Mouse (Mus musculus): ENCODE data around the gene Dmxl2. TPM values are rescaled to one million over a fixed set of nuclear protein-coding genes. Genes with fewer than 3 reads are reported as not detected.

Dmxl2 gene
- polyA plus RNA-seq, 1 experiment: 15.9 TPM

DNA sequence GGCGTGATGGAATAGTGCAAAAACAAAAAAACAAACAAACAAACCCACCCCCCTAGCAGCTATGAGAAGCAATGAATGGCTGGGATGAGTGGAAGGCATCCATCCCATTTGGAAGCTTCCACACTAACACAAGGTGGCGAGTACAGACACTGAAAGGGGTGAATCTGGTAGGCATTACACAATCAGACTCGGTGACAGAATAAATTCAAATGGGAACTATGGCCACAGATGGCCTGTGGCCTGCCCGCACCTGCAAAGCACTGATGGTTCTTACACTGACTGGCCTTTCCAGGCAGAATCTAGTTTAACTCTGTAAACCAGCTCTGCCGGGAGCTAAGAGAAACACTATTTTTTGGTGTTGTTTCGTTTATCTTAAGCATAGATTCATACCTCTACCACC lies 2.1 kb downstream of the Dmxl2 start:
- peaks cover 1% of the 10 kb centered on the region for H3K4me1 ChIP-seq (ENCODE audit: control insufficient read depth, insufficient read depth, low read length)
- H3K4me3 ChIP-seq (ENCODE audit: low read depth, low read length): no peak overlapping the region
- H3K27ac ChIP-seq (ENCODE audit: insufficient read depth, low read length): no peak overlapping the region
- no peaks in the 10 kb centered on the region for H3K36me3 ChIP-seq (ENCODE audit: control insufficient read depth, insufficient read depth, low read length, poor library complexity, severe bottlenecking)
- no peak overlapping the region for H3K9ac ChIP-seq (ENCODE audit: low read depth, poor library complexity, severe bottlenecking)
- TF ChIP-seq EP300 (IDR thresholded peaks at IDR 0.05; ENCODE audit: insufficient read depth, low read depth, low read length) (no peak), POLR2A (IDR thresholded peaks at IDR 0.05; ENCODE audit: insufficient read depth, low read length) (no peak), CTCF (IDR thresholded peaks at IDR 0.05; ENCODE audit: low read depth, low read length) (no peak)
- no peaks in the 10 kb centered on the region for H3K9me3 ChIP-seq (replicated peaks; ENCODE audit: control insufficient read depth, insufficient read depth, low read length, poor library complexity, severe bottlenecking)
- H3K27me3 ChIP-seq (ENCODE audit: control insufficient read depth, insufficient read depth, low read length, poor library complexity, severe bottlenecking): no peaks in the 10 kb centered on the region

- Histone ChIP-seq H3K27me3 (ENCODE audit: control insufficient read depth, insufficient read depth, low read length, poor library complexity, severe bottlenecking) (no peaks in the 10 kb centered on the region), H3K4me3 (ENCODE audit: low read depth, low read length) (no peak overlapping the region), H3K27ac (ENCODE audit: insufficient read depth, low read length) (no peak overlapping the region), H3K9ac (ENCODE audit: low read depth, poor library complexity, severe bottlenecking) (no peak overlapping the region), H3K36me3 (ENCODE audit: control insufficient read depth, insufficient read depth, low read length, poor library complexity, severe bottlenecking) (no peaks in the 10 kb centered on the region), H3K4me1 (ENCODE audit: control insufficient read depth, insufficient read depth, low read length) (no peaks in the 10 kb centered on the region), H3K9me3 (replicated peaks; ENCODE audit: control insufficient read depth, insufficient read depth, low read length, poor library complexity, severe bottlenecking) (no peaks in the 10 kb centered on the region)
- no peak for TF ChIP-seq EP300 (IDR thresholded peaks at IDR 0.05; ENCODE audit: insufficient read depth, low read depth, low read length)
- no peak for TF ChIP-seq CTCF (IDR thresholded peaks at IDR 0.05; ENCODE audit: low read depth, low read length)
- no peak for TF ChIP-seq POLR2A (IDR thresholded peaks at IDR 0.05; ENCODE audit: insufficient read depth, low read length)
These were observed 11.0 kb downstream of the Dmxl2 start for GRCm38 (mm10) chr9:54490431-54490830.

DNA sequence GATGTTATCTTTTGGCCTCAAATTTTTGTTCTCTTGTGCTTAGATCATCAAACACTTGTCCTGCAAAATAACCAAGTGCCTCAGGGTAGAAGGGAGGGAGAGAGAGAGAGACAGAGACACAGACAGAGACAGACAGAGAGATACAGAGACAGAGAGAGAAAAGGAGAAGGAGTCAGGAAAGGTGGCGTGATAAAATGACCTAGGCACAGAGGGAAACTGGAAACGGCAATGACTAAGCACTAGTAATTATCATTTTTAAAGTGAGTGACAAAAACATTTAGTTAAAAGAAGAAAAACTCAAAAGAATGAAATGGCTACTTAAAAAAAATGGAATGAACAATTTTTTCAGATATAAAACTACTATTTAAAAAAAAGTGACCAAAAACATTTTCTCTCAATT lies 11.8 kb downstream of the Dmxl2 start:
- H3K36me3 ChIP-seq (ENCODE audit: control insufficient read depth, insufficient read depth, low read length, poor library complexity, severe bottlenecking): no peaks in the 10 kb centered on the region

GRCm38 (mm10) chr9:54484927-54485326 lies 16.5 kb downstream of the Dmxl2 start:
- Histone ChIP-seq H3K4me3 (ENCODE audit: low read depth, low read length) (no peak overlapping the region), H3K9me3 (replicated peaks; ENCODE audit: control insufficient read depth, insufficient read depth, low read length, poor library complexity, severe bottlenecking) (no peaks in the 10 kb centered on the region), H3K4me1 (ENCODE audit: control insufficient read depth, insufficient read depth, low read length) (peaks cover 3% of the 10 kb centered on the region), H3K36me3 (ENCODE audit: control insufficient read depth, insufficient read depth, low read length, poor library complexity, severe bottlenecking) (no peaks in the 10 kb centered on the region), H3K9ac (ENCODE audit: low read depth, poor library complexity, severe bottlenecking) (no peak overlapping the region), H3K27me3 (ENCODE audit: control insufficient read depth, insufficient read depth, low read length, poor library complexity, severe bottlenecking) (no peaks in the 10 kb centered on the region), H3K27ac (ENCODE audit: insufficient read depth, low read length) (no peak overlapping the region)
- TF ChIP-seq CTCF (IDR thresholded peaks at IDR 0.05; ENCODE audit: low read depth, low read length) (no peak), POLR2A (IDR thresholded peaks at IDR 0.05; ENCODE audit: insufficient read depth, low read length) (no peak), EP300 (IDR thresholded peaks at IDR 0.05; ENCODE audit: insufficient read depth, low read depth, low read length) (no peak)

More for the DNA sequence above, 11.8 kb downstream of the Dmxl2 start:
- H3K27me3 ChIP-seq (ENCODE audit: control insufficient read depth, insufficient read depth, low read length, poor library complexity, severe bottlenecking): no peaks in the 10 kb centered on the region
- no peak overlapping the region for H3K4me3 ChIP-seq (ENCODE audit: low read depth, low read length)
- H3K9ac ChIP-seq (ENCODE audit: low read depth, poor library complexity, severe bottlenecking): no peak overlapping the region
- H3K27ac ChIP-seq (ENCODE audit: insufficient read depth, low read length): no peak overlapping the region
- H3K9me3 ChIP-seq (replicated peaks; ENCODE audit: control insufficient read depth, insufficient read depth, low read length, poor library complexity, severe bottlenecking): no peaks in the 10 kb centered on the region
- no peak for TF ChIP-seq CTCF (IDR thresholded peaks at IDR 0.05; ENCODE audit: low read depth, low read length)
- TF ChIP-seq EP300 (IDR thresholded peaks at IDR 0.05; ENCODE audit: insufficient read depth, low read depth, low read length): no peak
- no peaks in the 10 kb centered on the region for H3K4me1 ChIP-seq (ENCODE audit: control insufficient read depth, insufficient read depth, low read length)

- H3K4me3 ChIP-seq (ENCODE audit: low read depth, low read length): no peak overlapping the region
- peaks cover 3% of the 10 kb centered on the region for H3K4me1 ChIP-seq (ENCODE audit: control insufficient read depth, insufficient read depth, low read length)
- no peak overlapping the region for H3K27ac ChIP-seq (ENCODE audit: insufficient read depth, low read length)
- no peaks in the 10 kb centered on the region for H3K27me3 ChIP-seq (ENCODE audit: control insufficient read depth, insufficient read depth, low read length, poor library complexity, severe bottlenecking)
- H3K9ac ChIP-seq (ENCODE audit: low read depth, poor library complexity, severe bottlenecking): no peak overlapping the region
- no peaks in the 10 kb centered on the region for H3K9me3 ChIP-seq (replicated peaks; ENCODE audit: control insufficient read depth, insufficient read depth, low read length, poor library complexity, severe bottlenecking)
- TF ChIP-seq POLR2A (IDR thresholded peaks at IDR 0.05; ENCODE audit: insufficient read depth, low read length) (no peak), EP300 (IDR thresholded peaks at IDR 0.05; ENCODE audit: insufficient read depth, low read depth, low read length) (no peak), CTCF (IDR thresholded peaks at IDR 0.05; ENCODE audit: low read depth, low read length) (no peak)
- H3K36me3 ChIP-seq (ENCODE audit: control insufficient read depth, insufficient read depth, low read length, poor library complexity, severe bottlenecking): no peaks in the 10 kb centered on the region
These were observed 18.2 kb downstream of the Dmxl2 start for GRCm38 (mm10) chr9:54483215-54483614.

DNA sequence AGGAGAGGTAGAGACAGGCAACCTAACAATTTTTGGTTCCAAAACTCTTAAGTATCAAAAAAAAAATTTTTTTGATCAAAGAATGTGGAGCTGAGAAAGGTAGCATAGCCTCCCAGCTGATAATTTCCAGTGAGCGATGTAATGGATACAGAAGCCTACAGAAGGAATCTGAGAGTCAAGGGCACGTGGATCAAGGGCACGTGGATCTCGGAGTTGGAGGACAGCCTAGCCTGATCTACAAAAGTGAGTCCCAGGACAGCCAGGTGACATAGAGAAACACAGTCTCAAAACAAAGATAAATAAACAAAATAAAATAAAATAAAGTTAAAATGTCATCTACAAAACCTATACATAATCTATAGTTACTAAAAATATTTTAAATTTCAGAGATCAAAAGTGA lies 18.7 kb downstream of the Dmxl2 start:
- Histone ChIP-seq H3K4me3 (ENCODE audit: low read depth, low read length) (no peak overlapping the region), H3K36me3 (ENCODE audit: control insufficient read depth, insufficient read depth, low read length, poor library complexity, severe bottlenecking) (no peaks in the 10 kb centered on the region), H3K27me3 (ENCODE audit: control insufficient read depth, insufficient read depth, low read length, poor library complexity, severe bottlenecking) (no peaks in the 10 kb centered on the region), H3K9ac (ENCODE audit: low read depth, poor library complexity, severe bottlenecking) (no peak overlapping the region), H3K9me3 (replicated peaks; ENCODE audit: control insufficient read depth, insufficient read depth, low read length, poor library complexity, severe bottlenecking) (no peaks in the 10 kb centered on the region), H3K4me1 (ENCODE audit: control insufficient read depth, insufficient read depth, low read length) (peaks cover 3% of the 10 kb centered on the region), H3K27ac (ENCODE audit: insufficient read depth, low read length) (no peak overlapping the region)
- TF ChIP-seq EP300 (IDR thresholded peaks at IDR 0.05; ENCODE audit: insufficient read depth, low read depth, low read length): no peak
- no peak for TF ChIP-seq POLR2A (IDR thresholded peaks at IDR 0.05; ENCODE audit: insufficient read depth, low read length)
- TF ChIP-seq CTCF (IDR thresholded peaks at IDR 0.05; ENCODE audit: low read depth, low read length): no peak

All from ES-Bruce4 (cell line).